Mouse (Mus musculus) limb, embryonic 10.5 days (tissue): ENCODE data around the gene Noct. TPM values are rescaled to one million over a fixed set of nuclear protein-coding genes. Genes with fewer than 3 reads are reported as not detected.
A peak's percentile ranks its signal among the peaks of the same experiment; 100 is the strongest.
"Not testable (repeated sequence)": the region's sequence is repeated elsewhere in the genome, so short reads cannot be mapped to it uniquely, and the experiment has no call there.

Source experiments
- DNase-seq: peaks from one replicate; pipeline ENCODE4 v3.0.0-alpha.2; 2017; ENCODE audit warnings: low spot score
- H3K27ac ChIP-seq: fragments of 300-500 bp; sonication (generic); 2 replicates; pipeline ENCODE4 v1.5.1; 2016; ENCODE audit warnings: mild to moderate bottlenecking
- H3K27me3 ChIP-seq: fragments of 300-500 bp; sonication (generic); 2 replicates; pipeline ENCODE4 v1.6.1; 2016; ENCODE audit warnings: low read depth, mild to moderate bottlenecking; ENCODE audit not compliant: poor library complexity, severe bottlenecking
- H3K36me3 ChIP-seq: fragments of 300-500 bp; sonication (generic); 2 replicates; pipeline ENCODE4 v1.6.1; 2016; ENCODE audit warnings: mild to moderate bottlenecking, moderate library complexity
- H3K4me1 ChIP-seq: fragments of 300-500 bp; sonication (generic); 2 replicates; pipeline ENCODE4 v1.6.1; 2016
- H3K4me3 ChIP-seq: fragments of 300-500 bp; sonication (generic); 2 replicates; pipeline ENCODE4 v1.5.1; 2016; ENCODE audit warnings: mild to moderate bottlenecking, moderate library complexity
- H3K9me3 ChIP-seq: fragments of 300-500 bp; sonication (generic); replicated peaks from 2 replicates; pipeline ENCODE4 v1.6.1; 2016; ENCODE audit warnings: mild to moderate bottlenecking
- WGBS: fragments of 180-500 bp; shearing (Covaris S2); methylation state at CpG from one replicate; pipeline ENCODE4 v1.1.7; 2016; 5-methylcytosine and 5-hydroxymethylcytosine counted together
- polyA plus RNA-seq: library from polyadenylated mRNA; unstranded; fragments of >200 nt; fragmentation: Nextera tagmentation; extraction: Ambion mirVana; gene quantifications from 2 replicates; pipeline ENCODE4 v1.2.1, GENCODE M21; 2016

The Noct gene
- 11.0 and 11.9 TPM in 2 replicates for polyA plus RNA-seq

- H3K36me3 ChIP-seq, result 0 out of 2 replicates have a peak, but pooled peaks cover 2% of the 10 kb centered on the region
- under 1% methylated on average over 100 of the region's 100 CpGs for WGBS
- no peaks in the 10 kb centered on the region for H3K27me3 ChIP-seq
- DNase-seq, result peak; percentile 91
- peak within 1 kb of the TSS; percentile 99 for H3K27ac ChIP-seq
- H3K4me3 ChIP-seq, result peak within 1 kb of the TSS; percentile 75
- peaks cover 39% of the 10 kb centered on the region for H3K4me1 ChIP-seq
- H3K9me3 ChIP-seq, result no peaks in the 10 kb centered on the region
These were observed at the start of gene Noct for GRCm38 (mm10) chr3:51224363-51225225. Noct (plus strand) TSS chr3:51224447.

DNA sequence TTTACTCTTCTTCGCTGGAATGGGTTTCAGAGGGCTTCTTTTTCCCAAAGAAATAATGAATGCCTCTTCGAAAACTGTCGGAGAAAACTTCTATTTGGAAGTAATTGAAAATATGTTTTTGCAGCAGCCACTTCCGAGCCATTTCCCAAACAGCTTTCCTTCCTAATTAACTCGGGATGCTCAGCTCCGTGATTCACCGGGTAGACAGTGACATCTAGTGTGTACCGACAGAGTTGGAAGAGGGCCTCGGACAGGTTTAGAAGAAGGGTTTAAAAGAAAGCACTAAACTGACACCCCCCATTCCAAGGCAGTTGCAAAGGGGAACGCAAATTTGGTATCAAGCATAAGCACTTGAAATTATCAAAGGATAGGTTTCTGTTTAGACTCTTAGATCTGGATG lies 46.1 kb upstream of the Noct start:
- no peak for DNase-seq
- 42% methylated on average over 10 of the region's 10 CpGs for WGBS
- no peak overlapping the region for H3K4me3 ChIP-seq

GRCm38 (mm10) chr3:51179460-51180146 lies 44.6 kb upstream of the Noct start:
- 87% methylated on average over 6 of the region's 6 CpGs for WGBS
- H3K27ac ChIP-seq, result no peak overlapping the region
- no peaks in the 10 kb centered on the region for H3K36me3 ChIP-seq
- no peak overlapping the region for H3K4me3 ChIP-seq
- H3K4me1 ChIP-seq, result 0 out of 2 replicates have a peak, but pooled peaks cover 2% of the 10 kb centered on the region
- no peaks in the 10 kb centered on the region for H3K27me3 ChIP-seq
- no peak for DNase-seq
- no peaks in the 10 kb centered on the region for H3K9me3 ChIP-seq

More for the DNA sequence above, 46.1 kb upstream of the Noct start:
- Histone ChIP-seq H3K27ac (no peak overlapping the region), H3K36me3 (no peaks in the 10 kb centered on the region), H3K4me1 (0 out of 2 replicates have a peak, but pooled peaks cover 4% of the 10 kb centered on the region), H3K9me3 (no peaks in the 10 kb centered on the region), H3K27me3 (no peaks in the 10 kb centered on the region)

DNA sequence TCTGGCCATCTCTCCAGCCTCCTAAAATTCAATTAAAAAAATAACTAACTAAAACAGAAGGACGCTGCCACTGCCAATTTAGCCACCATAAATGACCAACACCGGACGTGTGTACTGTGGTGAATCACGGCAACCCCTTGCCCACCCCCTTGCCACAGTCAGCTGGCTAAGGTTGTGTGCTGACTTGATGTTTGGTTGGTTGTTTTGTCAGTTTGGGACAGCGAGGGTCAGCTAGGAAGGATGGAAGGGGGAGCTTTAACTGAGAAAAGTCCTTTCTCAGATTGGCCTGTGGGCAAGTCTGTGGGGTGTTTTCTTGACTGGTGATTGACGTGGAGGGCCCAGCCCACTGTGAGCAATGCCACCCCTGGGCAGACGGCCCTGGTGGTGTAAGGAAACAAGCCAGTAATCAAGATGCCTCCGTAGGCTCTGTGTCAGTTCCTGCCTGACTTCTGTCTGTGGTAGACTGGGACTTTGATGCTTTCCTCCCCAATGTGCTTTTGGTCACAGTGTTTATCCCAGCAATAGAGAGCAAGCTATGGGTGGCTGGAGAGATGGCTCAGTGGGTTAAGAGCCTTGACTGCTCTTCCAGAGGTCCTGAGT lies 43.8 kb upstream of the Noct start:
- H3K4me1 ChIP-seq, result no peaks in the 10 kb centered on the region
- H3K27ac ChIP-seq, result no peak overlapping the region
- no peak overlapping the region for H3K4me3 ChIP-seq
- 82% methylated on average over 8 of the region's 8 CpGs for WGBS
- no peaks in the 10 kb centered on the region for H3K9me3 ChIP-seq
- H3K27me3 ChIP-seq, result no peaks in the 10 kb centered on the region
- H3K36me3 ChIP-seq, result no peaks in the 10 kb centered on the region
- no peak for DNase-seq

- WGBS, result 88% methylated on average over 5 of the region's 5 CpGs
- Histone ChIP-seq H3K36me3 (no peaks in the 10 kb centered on the region), H3K4me1 (no peaks in the 10 kb centered on the region), H3K27ac (no peak overlapping the region), H3K4me3 (no peak overlapping the region), H3K9me3 (no peaks in the 10 kb centered on the region), H3K27me3 (no peaks in the 10 kb centered on the region)
- DNase-seq, result no peak
These were observed 41.8 kb upstream of the Noct start for GRCm38 (mm10) chr3:51182455-51182854.

- not testable (repeated sequence) for H3K4me3 ChIP-seq, H3K4me1 ChIP-seq, H3K36me3 ChIP-seq, H3K27ac ChIP-seq, H3K9me3 ChIP-seq, DNase-seq, H3K27me3 ChIP-seq
- 90% methylated on average over 1 of the region's 1 CpGs for WGBS
These were observed 40.7 kb upstream of the Noct start for GRCm38 (mm10) chr3:51183508-51183907.

DNA sequence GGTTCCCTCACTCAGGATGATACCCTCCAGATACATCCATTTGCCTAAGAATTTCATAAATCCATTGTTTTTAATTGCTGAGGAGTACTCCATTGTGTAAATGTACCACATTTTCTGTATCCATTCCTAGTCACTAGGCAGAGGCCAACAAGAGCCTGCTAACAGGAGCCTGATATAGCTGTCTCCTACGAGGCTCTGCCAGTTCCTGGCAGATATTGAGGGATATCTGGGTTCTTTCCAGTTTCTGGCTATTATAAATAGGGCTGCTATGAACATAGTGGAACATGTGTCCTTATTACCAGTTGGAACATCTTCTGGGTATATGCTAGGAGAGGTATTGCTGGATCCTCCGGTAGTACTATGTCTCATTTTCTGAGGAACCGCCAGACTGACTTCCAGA lies 40.3 kb upstream of the Noct start:
- not testable (repeated sequence) for H3K4me3 ChIP-seq, H3K9me3 ChIP-seq, H3K36me3 ChIP-seq, H3K4me1 ChIP-seq, H3K27me3 ChIP-seq, DNase-seq, H3K27ac ChIP-seq
- WGBS, result 91% methylated on average over 3 of the region's 3 CpGs

DNA sequence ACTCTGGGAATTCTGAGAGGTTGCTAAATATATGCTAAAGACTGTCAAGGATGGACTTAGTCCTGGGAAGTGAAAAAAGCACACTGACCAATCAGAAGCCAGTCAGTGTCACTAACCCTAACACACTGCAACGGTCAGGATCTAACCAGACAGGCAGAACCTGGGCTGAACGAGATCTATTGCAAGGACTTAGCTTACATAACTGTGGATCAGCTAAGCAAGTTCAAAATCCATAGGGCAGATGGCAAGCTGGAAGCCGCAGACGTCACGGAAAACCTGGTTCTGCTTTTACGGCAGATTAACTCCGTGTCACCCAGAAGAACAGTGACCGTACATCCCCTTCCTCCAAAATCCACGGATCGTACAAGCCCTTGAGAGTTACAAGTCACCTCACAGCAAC lies 39.5 kb upstream of the Noct start:
- 86% methylated on average over 10 of the region's 10 CpGs for WGBS
- H3K27me3 ChIP-seq, result no peaks in the 10 kb centered on the region
- no peaks in the 10 kb centered on the region for H3K4me1 ChIP-seq
- H3K27ac ChIP-seq, result no peak overlapping the region
- H3K4me3 ChIP-seq, result no peak overlapping the region
- no peak for DNase-seq
- H3K36me3 ChIP-seq, result no peaks in the 10 kb centered on the region
- no peaks in the 10 kb centered on the region for H3K9me3 ChIP-seq

DNA sequence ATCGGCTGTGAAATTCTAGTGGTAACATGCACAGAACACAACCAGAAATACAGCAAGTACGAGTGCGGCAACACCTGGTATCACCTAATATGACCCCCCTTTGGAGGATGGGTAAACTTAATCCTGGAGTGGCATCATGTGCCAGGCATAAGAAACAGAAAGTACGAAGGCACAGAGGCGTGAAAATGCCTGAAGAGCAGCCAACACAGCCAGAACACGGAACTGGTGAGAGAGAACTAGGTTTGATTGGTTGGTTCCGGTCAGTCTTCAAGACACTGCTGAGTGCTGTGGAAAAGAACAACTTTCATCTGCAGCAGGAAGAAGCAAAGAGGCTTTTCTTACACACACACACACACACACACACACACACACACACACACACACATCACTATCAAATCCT lies 38.8 kb upstream of the Noct start:
- Histone ChIP-seq H3K36me3 (no peaks in the 10 kb centered on the region), H3K4me1 (no peaks in the 10 kb centered on the region), H3K27ac (no peak overlapping the region), H3K27me3 (no peaks in the 10 kb centered on the region), H3K4me3 (no peak overlapping the region), H3K9me3 (no peaks in the 10 kb centered on the region)
- WGBS, result 91% methylated on average over 7 of the region's 7 CpGs
- no peak for DNase-seq

DNA sequence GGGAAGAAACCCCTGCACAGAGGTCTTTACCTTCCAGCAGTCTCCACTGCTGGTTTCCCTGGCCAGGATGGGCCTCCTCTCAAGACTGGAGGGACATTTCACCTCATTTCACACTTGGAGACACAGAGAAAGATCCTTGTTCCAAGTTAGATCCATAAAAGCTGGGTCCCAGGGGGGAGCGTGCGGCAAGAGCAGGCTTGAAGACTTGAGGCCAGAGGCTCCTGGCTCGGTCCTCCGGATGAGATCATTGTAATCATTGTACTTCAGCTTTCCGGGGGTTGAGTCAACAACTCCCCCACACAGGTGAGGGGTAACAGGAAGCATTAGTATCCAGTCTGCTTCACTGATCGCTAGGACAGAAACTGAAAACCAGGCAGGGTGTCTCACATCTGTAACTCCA lies 30.2 kb upstream of the Noct start:
- Histone ChIP-seq H3K27ac (no peak overlapping the region), H3K4me3 (no peak overlapping the region), H3K36me3 (no peaks in the 10 kb centered on the region), H3K27me3 (no peaks in the 10 kb centered on the region), H3K4me1 (peaks cover 13% of the 10 kb centered on the region), H3K9me3 (no peaks in the 10 kb centered on the region)
- WGBS, result 82% methylated on average over 6 of the region's 6 CpGs
- DNase-seq, result no peak

DNA sequence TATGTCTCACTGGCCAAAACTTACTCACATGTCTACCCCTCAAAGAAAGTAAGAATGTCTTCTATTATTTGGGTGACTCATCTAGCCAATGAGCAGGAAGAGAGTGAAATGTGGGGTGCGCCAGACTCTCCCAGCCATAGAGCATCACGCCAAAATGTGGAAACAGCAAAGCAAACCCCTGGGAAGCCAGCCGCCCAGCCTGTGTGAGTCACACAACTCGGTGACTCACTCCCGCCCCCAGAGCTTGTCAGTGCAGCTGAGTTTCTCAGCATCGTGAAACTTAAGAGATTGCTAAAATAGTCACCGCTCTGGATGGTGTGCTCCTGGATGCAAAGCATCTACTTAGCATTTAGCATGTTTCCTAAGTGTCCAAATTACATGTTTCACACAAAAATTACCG lies 28.9 kb upstream of the Noct start:
- 0 out of 2 replicates have a peak overlapping the region, but pooled peaks have one; percentile 9 for H3K27ac ChIP-seq
- no peaks in the 10 kb centered on the region for H3K36me3 ChIP-seq
- no peaks in the 10 kb centered on the region for H3K27me3 ChIP-seq
- peaks cover 13% of the 10 kb centered on the region for H3K4me1 ChIP-seq
- peak overlapping the region; percentile 28 for H3K4me3 ChIP-seq
- H3K9me3 ChIP-seq, result no peaks in the 10 kb centered on the region
- no peak for DNase-seq
- WGBS, result 54% methylated on average over 8 of the region's 8 CpGs

DNA sequence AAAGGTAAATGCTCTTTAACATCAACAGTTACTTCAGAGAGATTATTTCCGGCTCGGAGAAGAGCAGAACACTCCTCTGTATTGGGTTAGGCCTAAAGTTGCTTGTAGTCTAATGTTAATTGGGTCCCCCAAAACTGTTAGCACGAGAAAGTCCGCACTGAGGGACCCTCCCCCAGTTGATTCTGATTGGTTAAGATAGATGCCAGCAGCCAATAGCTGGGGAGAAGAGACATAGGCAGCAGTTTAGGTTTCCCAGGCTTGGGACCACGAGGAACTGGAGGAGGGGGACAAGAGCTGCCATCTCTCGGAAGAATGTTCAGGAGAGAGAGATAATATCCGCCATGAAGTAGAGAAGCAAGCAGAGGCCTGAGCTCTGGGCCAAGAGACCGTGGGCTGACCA lies 28.5 kb upstream of the Noct start:
- H3K36me3 ChIP-seq, result no peaks in the 10 kb centered on the region
- H3K4me3 ChIP-seq, result peak overlapping the region; percentile 28
- 0 out of 2 replicates have a peak overlapping the region, but pooled peaks have one; percentile 9 for H3K27ac ChIP-seq
- peaks cover 13% of the 10 kb centered on the region for H3K4me1 ChIP-seq
- DNase-seq, result peak; percentile 39
- 33% methylated on average over 8 of the region's 8 CpGs for WGBS
- H3K27me3 ChIP-seq, result no peaks in the 10 kb centered on the region
- no peaks in the 10 kb centered on the region for H3K9me3 ChIP-seq

DNA sequence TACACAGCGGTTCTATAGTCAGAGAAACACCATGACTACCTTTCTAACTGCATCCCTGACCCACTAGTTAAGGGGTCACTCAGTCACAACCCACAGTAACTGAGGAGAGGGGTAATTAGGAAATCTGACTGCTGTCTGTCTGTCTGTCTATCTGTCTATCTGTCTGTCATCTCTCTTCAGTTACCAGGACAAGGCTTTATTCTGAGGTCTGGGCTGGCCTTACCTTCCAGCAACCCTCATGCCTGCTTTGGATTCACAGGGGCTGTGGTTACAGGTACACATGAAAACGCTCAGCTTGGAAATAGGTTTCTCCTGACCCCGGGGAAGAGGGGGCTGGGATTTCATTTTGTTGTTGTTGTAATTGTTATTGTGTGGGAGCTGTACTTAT lies 27.5 kb upstream of the Noct start:
- Histone ChIP-seq H3K4me1 (peaks cover 13% of the 10 kb centered on the region), H3K9me3 (no peaks in the 10 kb centered on the region), H3K4me3 (no peak overlapping the region), H3K36me3 (no peaks in the 10 kb centered on the region), H3K27ac (no peak overlapping the region), H3K27me3 (no peaks in the 10 kb centered on the region)
- 92% methylated on average over 3 of the region's 3 CpGs for WGBS
- no peak for DNase-seq
